Mouse (Mus musculus) E14TG2a.4 (cell line): ENCODE data around the gene Ctsc.

Experiments used
- CTCF ChIP-seq: conservative IDR thresholded peaks from 2 replicates; pipeline ENCODE4 v1.5.1; 2014; ENCODE audit warnings: low read length
- NANOG ChIP-seq: IDR thresholded peaks from 2 replicates; pipeline ENCODE4 v1.6.1; 2014; ENCODE audit warnings: borderline replicate concordance, low read length, mixed read lengths
- POU5F1 ChIP-seq: IDR thresholded peaks from 2 replicates; pipeline ENCODE4 v1.6.1; 2014; ENCODE audit warnings: low read length, borderline replicate concordance

GRCm38 (mm10) chr7:88244462-88244861 lies 33.4 kb upstream of the Ctsc start:
- TF ChIP-seq CTCF: no peak
- TF ChIP-seq NANOG: no peak
- TF ChIP-seq POU5F1: no peak
